Mouse (Mus musculus): ENCODE measurements around the gene Ccdc9. TPM values are rescaled to one million over a fixed set of nuclear protein-coding genes. Genes with fewer than 3 reads are reported as not detected.
A peak's percentile ranks its signal among the peaks of the same experiment; 100 is the strongest.

Ccdc9 gene
- polyA plus RNA-seq, 1 experiment: 91.1 TPM

- H3K27me3 ChIP-seq (ENCODE audit: control insufficient read depth, insufficient read depth, low read length): no peaks in the 10 kb centered on the region
- TF ChIP-seq POLR2A (IDR thresholded peaks at IDR 0.05; ENCODE audit: borderline replicate concordance, insufficient read depth, low read length): no peak
- H3K27ac ChIP-seq (ENCODE audit: insufficient read depth, low read length): no peak overlapping the region
- peaks cover 7% of the 10 kb centered on the region for H3K4me1 ChIP-seq (ENCODE audit: control insufficient read depth, insufficient read depth, low read length)
- no peak overlapping the region for H3K4me3 ChIP-seq (replicated peaks; ENCODE audit: insufficient read depth, low read depth, low read length)
- no peak for DNase-seq
- 91% methylated on average over 6 of the region's 6 CpGs for WGBS
These were observed 44.4 kb downstream of the Ccdc9 start for GRCm38 (mm10) chr7:16242198-16242597.

- Histone ChIP-seq H3K27ac (ENCODE audit: insufficient read depth, low read length) (0 out of 2 replicates have a peak overlapping the region, but pooled peaks have one; percentile 16), H3K4me3 (replicated peaks; ENCODE audit: insufficient read depth, low read depth, low read length) (no peak overlapping the region), H3K4me1 (ENCODE audit: control insufficient read depth, insufficient read depth, low read length) (peaks cover 7% of the 10 kb centered on the region), H3K27me3 (ENCODE audit: control insufficient read depth, insufficient read depth, low read length) (no peaks in the 10 kb centered on the region)
- DNase-seq: no peak
- 79% methylated on average over 11 of the region's 11 CpGs for WGBS
- TF ChIP-seq CTCF (IDR thresholded peaks at IDR 0.05; ENCODE audit: borderline replicate concordance, insufficient read depth, low read depth, low read length): no peak
- TF ChIP-seq POLR2A (IDR thresholded peaks at IDR 0.05; ENCODE audit: borderline replicate concordance, insufficient read depth, low read length): no peak
These were observed 44.8 kb downstream of the Ccdc9 start for GRCm38 (mm10) chr7:16241787-16242186.

GRCm38 (mm10) chr7:16240978-16241303 lies 45.7 kb downstream of the Ccdc9 start:
- no peak for DNase-seq
- WGBS: 94% methylated on average over 1 of the region's 1 CpGs
- Histone ChIP-seq H3K4me1 (ENCODE audit: control insufficient read depth, insufficient read depth, low read length) (peaks cover 7% of the 10 kb centered on the region), H3K27me3 (ENCODE audit: control insufficient read depth, insufficient read depth, low read length) (no peaks in the 10 kb centered on the region), H3K27ac (ENCODE audit: insufficient read depth, low read length) (no peak overlapping the region), H3K4me3 (replicated peaks; ENCODE audit: insufficient read depth, low read depth, low read length) (no peak overlapping the region)
- TF ChIP-seq CTCF (IDR thresholded peaks at IDR 0.05; ENCODE audit: borderline replicate concordance, insufficient read depth, low read depth, low read length): no peak
- no peak for TF ChIP-seq POLR2A (IDR thresholded peaks at IDR 0.05; ENCODE audit: borderline replicate concordance, insufficient read depth, low read length)

GRCm38 (mm10) chr7:16240281-16240977 lies 46.2 kb downstream of the Ccdc9 start:
- no peaks in the 10 kb centered on the region for H3K27me3 ChIP-seq (ENCODE audit: control insufficient read depth, insufficient read depth, low read length)
- WGBS: 77% methylated on average over 7 of the region's 7 CpGs
- peak overlapping the region; percentile 27; the same call in 1 of the 2 replicates for H3K27ac ChIP-seq (ENCODE audit: insufficient read depth, low read length)
- no peak for TF ChIP-seq CTCF (IDR thresholded peaks at IDR 0.05; ENCODE audit: borderline replicate concordance, insufficient read depth, low read depth, low read length)
- no peak for TF ChIP-seq POLR2A (IDR thresholded peaks at IDR 0.05; ENCODE audit: borderline replicate concordance, insufficient read depth, low read length)
- peak in 1 of 2 experiments; percentile 20 for DNase-seq
- peaks cover 7% of the 10 kb centered on the region for H3K4me1 ChIP-seq (ENCODE audit: control insufficient read depth, insufficient read depth, low read length)
- H3K4me3 ChIP-seq (replicated peaks; ENCODE audit: insufficient read depth, low read depth, low read length): no peak overlapping the region

- Histone ChIP-seq H3K4me1 (ENCODE audit: control insufficient read depth, insufficient read depth, low read length) (peaks cover 7% of the 10 kb centered on the region), H3K4me3 (replicated peaks; ENCODE audit: insufficient read depth, low read depth, low read length) (no peak overlapping the region), H3K27me3 (ENCODE audit: control insufficient read depth, insufficient read depth, low read length) (no peaks in the 10 kb centered on the region), H3K27ac (ENCODE audit: insufficient read depth, low read length) (no peak overlapping the region)
- peak; percentile 66 to 85 for DNase-seq
- no peak for TF ChIP-seq POLR2A (IDR thresholded peaks at IDR 0.05; ENCODE audit: borderline replicate concordance, insufficient read depth, low read length)
- no peak for TF ChIP-seq CTCF (IDR thresholded peaks at IDR 0.05; ENCODE audit: borderline replicate concordance, insufficient read depth, low read depth, low read length)
- 24% methylated on average over 9 of the region's 9 CpGs for WGBS
These were observed 47.0 kb downstream of the Ccdc9 start for GRCm38 (mm10) chr7:16239554-16239997.

GRCm38 (mm10) chr7:16229869-16230268 lies 56.7 kb downstream of the Ccdc9 start:
- TF ChIP-seq POLR2A (IDR thresholded peaks at IDR 0.05; ENCODE audit: borderline replicate concordance, insufficient read depth, low read length) (no peak), CTCF (IDR thresholded peaks at IDR 0.05; ENCODE audit: borderline replicate concordance, insufficient read depth, low read depth, low read length) (no peak)
- no peak overlapping the region for H3K27ac ChIP-seq (ENCODE audit: insufficient read depth, low read length)
- H3K27me3 ChIP-seq (ENCODE audit: control insufficient read depth, insufficient read depth, low read length): no peaks in the 10 kb centered on the region
- no peak overlapping the region for H3K4me3 ChIP-seq (replicated peaks; ENCODE audit: insufficient read depth, low read depth, low read length)
- DNase-seq: no peak
- WGBS: 57% methylated on average over 5 of the region's 5 CpGs
- H3K4me1 ChIP-seq (ENCODE audit: control insufficient read depth, insufficient read depth, low read length): no peaks in the 10 kb centered on the region

Other genes with a start within 250 kb of the Ccdc9 start
- 12.3 and 12.4 TPM in 2 replicates for gene Bicra, start 238.9 kb downstream of the Ccdc9 start, polyA plus RNA-seq (2012; rRNA removed)
- 0.16 and 0.28 TPM in 2 replicates for gene Zfp541, start 225.0 kb downstream of the Ccdc9 start, polyA plus RNA-seq (2012; rRNA removed)
- gene Napa, start 188.3 kb downstream of the Ccdc9 start, polyA plus RNA-seq (2012; rRNA removed): 447 and 471 TPM in 2 replicates
- gene Kptn, start 166.9 kb downstream of the Ccdc9 start, polyA plus RNA-seq (2012; rRNA removed): 56.4 and 60.5 TPM in 2 replicates
- 84.6 and 116 TPM in 2 replicates for gene Slc8a2, start 157.0 kb downstream of the Ccdc9 start, polyA plus RNA-seq (2012; rRNA removed)
- 93.5 and 94.2 TPM in 2 replicates for gene Meis3, start 111.7 kb downstream of the Ccdc9 start, polyA plus RNA-seq (2012; rRNA removed)
- gene Dhx34, start 64.8 kb downstream of the Ccdc9 start, polyA plus RNA-seq (2012; rRNA removed): 11.7 and 13.3 TPM in 2 replicates
- 0.19 and 0.20 TPM in 2 replicates for gene C5ar2, start 42.6 kb downstream of the Ccdc9 start, polyA plus RNA-seq (2012; rRNA removed)
- gene C5ar1, start 27.3 kb downstream of the Ccdc9 start, polyA plus RNA-seq (2012; rRNA removed): 0.75 and 0.95 TPM in 2 replicates
- gene Inafm1, start 13.2 kb downstream of the Ccdc9 start, polyA plus RNA-seq (2012; rRNA removed): 60.1 and 61.1 TPM in 2 replicates
- 17.0 and 20.3 TPM in 2 replicates for gene Bbc3, start 21.6 kb upstream of the Ccdc9 start, polyA plus RNA-seq (2012; rRNA removed)
- gene Sae1, start 101.0 kb upstream of the Ccdc9 start, polyA plus RNA-seq (2012; rRNA removed): 78.2 and 84.0 TPM in 2 replicates
- gene Zc3h4, start 114.1 kb upstream of the Ccdc9 start, polyA plus RNA-seq (2012; rRNA removed): 42.0 and 50.2 TPM in 2 replicates
- 89.6 and 98.6 TPM in 2 replicates for gene Tmem160, start 166.0 kb upstream of the Ccdc9 start, polyA plus RNA-seq (2012; rRNA removed)
- 3.7 and 6.0 TPM in 2 replicates for gene Npas1, start 190.9 kb upstream of the Ccdc9 start, polyA plus RNA-seq (2012; rRNA removed)